Mouse (Mus musculus) megakaryocyte, embryonic 14.5 days (primary cell): ENCODE measurements around the gene N4bp1.

Source experiments
- FLI1 ChIP-seq: IDR thresholded peaks from 2 replicates; pipeline ENCODE4 v1.6.1; 2012; ENCODE audit warnings: low read length, inconsistent platforms, mixed read lengths
- GATA1 ChIP-seq: IDR thresholded peaks from 3 replicates; pipeline ENCODE4 v1.6.1; 2012; ENCODE audit warnings: mixed read lengths, low read length, inconsistent platforms, borderline replicate concordance

GRCm38 (mm10) chr8:86922673-86923072, 37.6 kb upstream of the N4bp1 start:
- TF ChIP-seq GATA1 (no peak), FLI1 (no peak)
